10 mouse cellular contexts compared by ENCODE assay signal in the genomic region with DNA sequence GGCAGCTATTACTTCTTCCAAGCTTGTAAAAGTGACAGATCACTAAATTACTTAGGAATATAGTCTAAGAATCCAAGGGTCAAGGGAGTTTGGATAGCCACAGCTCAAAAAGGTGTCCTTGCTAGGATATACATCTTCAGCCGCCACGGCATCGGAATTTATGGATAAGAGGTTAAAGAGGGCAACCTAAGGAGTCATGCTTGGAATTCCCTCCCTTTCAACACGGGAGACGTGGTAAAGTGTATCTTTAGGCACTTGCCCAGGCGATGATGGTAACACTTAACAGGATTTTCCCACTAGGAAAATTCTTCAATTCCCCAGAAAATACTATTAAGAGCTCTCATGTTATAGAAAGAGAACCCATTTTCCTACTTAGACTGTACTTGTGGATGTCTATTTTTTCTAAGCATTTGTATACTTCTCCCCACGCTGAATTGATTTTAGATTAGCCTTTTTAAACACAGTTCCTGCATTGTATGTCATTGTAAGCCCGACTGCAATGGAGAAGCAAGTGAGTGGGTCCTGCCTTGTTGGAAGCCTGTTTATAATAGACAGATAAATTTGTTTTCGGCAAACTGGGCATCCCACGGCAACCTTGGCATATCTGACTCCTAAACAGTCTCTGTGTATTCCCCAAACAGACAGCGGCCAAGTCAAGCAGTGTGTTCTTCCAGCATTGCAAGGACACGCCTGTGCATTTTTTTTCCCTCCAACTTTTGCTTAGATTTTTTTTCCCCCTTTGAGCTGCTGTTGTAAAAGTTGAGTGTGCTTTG.
DNase-seq lines count a peak whose midpoint lies in the region; ATAC-seq and TF ChIP-seq lines count a peak whose summit lies in the region.
"Had no signal": no experiment of that assay in that cellular context is flagged by ENCODE, and none has a peak within 500 bp of the region (broad histone marks: within the 10 kb centered on the region; RNA-seq: fewer than 3 reads in every experiment).

No protein-coding gene starts in this region.

- no peaks in the 10 kb centered on the region for H3K9me3 ChIP-seq in heart, embryonic 11.5 days (replicated peaks; ENCODE audit: control insufficient read depth, low read length)
- H3K9me3 ChIP-seq in midbrain, postnatal 0 days (ENCODE audit: low read length) = no peaks in the 10 kb centered on the region
- H3K9me3 ChIP-seq in midbrain, embryonic 13.5 days = no peaks in the 10 kb centered on the region
- H3K9me3 ChIP-seq in embryonic facial prominence, embryonic 14.5 days (ENCODE audit: control insufficient read depth, low read length) = no peaks in the 10 kb centered on the region

- H3K4me3 ChIP-seq in heart, embryonic 11.5 days (ENCODE audit: low read depth, low read length) = no peak overlapping the region
- no peak overlapping the region for H3K4me3 ChIP-seq in midbrain, postnatal 0 days (ENCODE audit: low read depth, low read length)
- H3K4me3 ChIP-seq in midbrain, embryonic 13.5 days (replicated peaks) = no peak overlapping the region
- no peak overlapping the region for H3K4me3 ChIP-seq in embryonic facial prominence, embryonic 14.5 days (ENCODE audit: low read depth, low read length)

- no peak for TF ChIP-seq CTCF in midbrain, postnatal 0 days (IDR thresholded peaks at IDR 0.05)

- no peaks in the 10 kb centered on the region for H3K36me3 ChIP-seq in heart, embryonic 11.5 days (ENCODE audit: control insufficient read depth, insufficient read depth, low read length)
- H3K36me3 ChIP-seq in midbrain, postnatal 0 days (ENCODE audit: insufficient read depth, low read length) = no peaks in the 10 kb centered on the region
- H3K36me3 ChIP-seq in midbrain, embryonic 13.5 days = no peaks in the 10 kb centered on the region
- H3K36me3 ChIP-seq in embryonic facial prominence, embryonic 14.5 days (ENCODE audit: control insufficient read depth, insufficient read depth, low read length) = no peaks in the 10 kb centered on the region

- intact Hi-C loops in heart, postnatal 14 days (cut with DNase I) = no loop called here

- DNase-seq in heart, postnatal 14 days = no peak
- DNase-seq in midbrain, postnatal 0 days (ENCODE audit: low spot score) = peak; percentile 48
- no peak for DNase-seq in embryonic facial prominence, embryonic 14.5 days (ENCODE audit: low spot score)
- peak; percentile 76 for DNase-seq in mesoderm, embryonic 11.5 days (ENCODE audit: low read depth, low spot score)
- no peak for DNase-seq in urinary bladder, postnatal 14 days (ENCODE audit: low spot score)
- DNase-seq in thymus, postnatal 10 days (ENCODE audit: low spot score in 2 of 2) = no peak
- DNase-seq: kidney, adult 2 months had no signal

- peak overlapping the region; percentile 27; the same call in 1 of the 2 replicates for H3K4me2 ChIP-seq in heart, embryonic 11.5 days
- no peak overlapping the region for H3K4me2 ChIP-seq in midbrain, postnatal 0 days (ENCODE audit: low read depth, low read length, poor library complexity, severe bottlenecking)
- no peak overlapping the region for H3K4me2 ChIP-seq in midbrain, embryonic 13.5 days (replicated peaks)
- peak overlapping the region; percentile 19 for H3K4me2 ChIP-seq in embryonic facial prominence, embryonic 14.5 days (ENCODE audit: low read depth, low read length)
- H3K4me2 ChIP-seq: lung, embryonic 14.5 days had no signal

- H3K27me3 ChIP-seq in heart, embryonic 11.5 days (ENCODE audit: control insufficient read depth, insufficient read depth, low read length) = no peaks in the 10 kb centered on the region
- H3K27me3 ChIP-seq in midbrain, postnatal 0 days (ENCODE audit: insufficient read depth, low read length) = no peaks in the 10 kb centered on the region
- H3K27me3 ChIP-seq in midbrain, embryonic 13.5 days = peaks cover 4% of the 10 kb centered on the region; the same call in 1 of the 2 replicates
- no peaks in the 10 kb centered on the region for H3K27me3 ChIP-seq in embryonic facial prominence, embryonic 14.5 days (replicated peaks; ENCODE audit: control insufficient read depth, insufficient read depth, low read length)

- H3K4me1 ChIP-seq in heart, embryonic 11.5 days (ENCODE audit: control insufficient read depth, insufficient read depth, low read length) = 0 out of 2 replicates have a peak, but pooled peaks cover 6% of the 10 kb centered on the region
- no peaks in the 10 kb centered on the region for H3K4me1 ChIP-seq in midbrain, postnatal 0 days (ENCODE audit: insufficient read depth, low read length)
- peaks cover 22% of the 10 kb centered on the region for H3K4me1 ChIP-seq in midbrain, embryonic 13.5 days (replicated peaks)
- H3K4me1 ChIP-seq in embryonic facial prominence, embryonic 14.5 days (ENCODE audit: control insufficient read depth, insufficient read depth, low read length) = peaks cover 44% of the 10 kb centered on the region

- H3K9ac ChIP-seq in heart, embryonic 11.5 days (ENCODE audit: low read depth, low read length) = no peak overlapping the region
- no peak overlapping the region for H3K9ac ChIP-seq in midbrain, postnatal 0 days (replicated peaks; ENCODE audit: low read length, poor library complexity, severe bottlenecking)
- H3K9ac ChIP-seq in midbrain, embryonic 13.5 days (replicated peaks) = no peak overlapping the region
- H3K9ac ChIP-seq in embryonic facial prominence, embryonic 14.5 days (ENCODE audit: low read depth, low read length) = no peak overlapping the region
- H3K9ac ChIP-seq: lung, embryonic 14.5 days had no signal

- no peak for ATAC-seq in heart, embryonic 11.5 days (replicated peaks; ENCODE audit: insufficient number of reproducible peaks, low FRiP score, low TSS enrichment)
- ATAC-seq in midbrain, postnatal 0 days (ENCODE audit: low FRiP score) = no peak
- ATAC-seq in midbrain, embryonic 13.5 days = no peak
- no peak for ATAC-seq in embryonic facial prominence, embryonic 14.5 days (ENCODE audit: low read depth)

- WGBS in heart, embryonic 11.5 days (ENCODE audit: insufficient replicate concordance) = 33% methylated on average over 12 of the region's 12 CpGs
- WGBS in midbrain, postnatal 0 days = 42% methylated on average over 12 of the region's 12 CpGs
- 45% methylated on average over 12 of the region's 12 CpGs for WGBS in midbrain, embryonic 13.5 days
- 33% methylated on average over 12 of the region's 12 CpGs for WGBS in embryonic facial prominence, embryonic 14.5 days

- H3K27ac ChIP-seq in heart, embryonic 11.5 days (ENCODE audit: low read depth, low read length) = 0 out of 2 replicates have a peak overlapping the region, but pooled peaks have one; percentile 46
- H3K27ac ChIP-seq in midbrain, postnatal 0 days (ENCODE audit: low read depth, low read length) = no peak overlapping the region
- no peak overlapping the region for H3K27ac ChIP-seq in midbrain, embryonic 13.5 days
- H3K27ac ChIP-seq in embryonic facial prominence, embryonic 14.5 days (replicated peaks; ENCODE audit: low read depth, low read length) = peak overlapping the region; percentile 71

Comparison
In these comparisons a context has a peak if more than half of its experiments do, and no peak if none do; other contexts are left out.
1. H3K27ac ChIP-seq: peak in heart, embryonic 11.5 days (single experiment) and embryonic facial prominence, embryonic 14.5 days (single experiment); none in midbrain, postnatal 0 days (single experiment) and midbrain, embryonic 13.5 days (single experiment).
2. H3K4me2 ChIP-seq: peak in heart, embryonic 11.5 days (single experiment) and embryonic facial prominence, embryonic 14.5 days (single experiment); none in midbrain, postnatal 0 days (single experiment) and midbrain, embryonic 13.5 days (single experiment).
3. DNase-seq: peak in midbrain, postnatal 0 days (single experiment) and mesoderm, embryonic 11.5 days (single experiment); none in heart, postnatal 14 days (0 of 2), embryonic facial prominence, embryonic 14.5 days (single experiment), urinary bladder, postnatal 14 days (single experiment) and thymus, postnatal 10 days (0 of 2).